13 mouse cellular contexts compared by ENCODE assay signal in the genomic region with DNA sequence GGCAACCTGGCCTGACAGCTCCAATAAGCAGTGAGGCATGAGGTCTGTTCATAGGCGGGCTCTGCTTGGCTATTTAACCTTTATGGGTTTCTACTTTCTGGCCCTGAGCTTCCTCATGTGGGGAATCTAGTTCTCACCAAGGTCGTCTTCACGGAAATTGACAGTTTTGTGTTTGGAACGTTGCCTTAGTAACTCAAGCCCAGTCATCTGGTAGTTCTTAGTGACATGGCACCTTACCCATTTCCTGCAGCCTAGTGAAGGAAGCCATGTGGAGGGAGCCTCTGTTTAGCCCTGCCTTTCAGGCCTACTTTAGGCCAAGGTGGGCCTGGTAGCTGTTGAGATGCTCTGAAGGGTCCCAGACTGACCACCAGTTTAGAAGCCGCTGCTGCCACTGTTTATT.
DNase-seq lines count a peak whose midpoint lies in the region; ATAC-seq and TF ChIP-seq lines count a peak whose summit lies in the region.
"Had no signal": no experiment of that assay in that cellular context is flagged by ENCODE, and none has a peak within 500 bp of the region (broad histone marks: within the 10 kb centered on the region; RNA-seq: fewer than 3 reads in every experiment).

No protein-coding gene starts in this region.

- no peaks in the 10 kb centered on the region for H3K9me3 ChIP-seq in kidney, embryonic 16.5 days (ENCODE audit: low read length)
- H3K9me3 ChIP-seq in intestine, postnatal 0 days (ENCODE audit: control insufficient read depth): no peaks in the 10 kb centered on the region
- H3K9me3 ChIP-seq: embryonic facial prominence, embryonic 12.5 days; heart, embryonic 12.5 days had no signal

- ATAC-seq in kidney, embryonic 16.5 days (ENCODE audit: low FRiP score, low TSS enrichment): no peak
- ATAC-seq in intestine, postnatal 0 days: peak; percentile 36; the same call in 1 of the 2 replicates

- peaks cover 30% of the 10 kb centered on the region for H3K4me1 ChIP-seq in kidney, embryonic 16.5 days (ENCODE audit: insufficient read depth, low read length)
- 0 out of 2 replicates have a peak, but pooled peaks cover 3% of the 10 kb centered on the region for H3K4me1 ChIP-seq in intestine, postnatal 0 days (replicated peaks; ENCODE audit: control insufficient read depth, insufficient read depth, low read length)

- H3K27ac ChIP-seq in kidney, embryonic 16.5 days (ENCODE audit: low read length): 0 out of 2 replicates have a peak overlapping the region, but pooled peaks have one; percentile 45
- H3K27ac ChIP-seq in intestine, postnatal 0 days (ENCODE audit: low read depth, low read length): no peak overlapping the region

- WGBS in kidney, embryonic 16.5 days: 39% methylated on average over 5 of the region's 5 CpGs
- WGBS in intestine, postnatal 0 days: 49% methylated on average over 5 of the region's 5 CpGs

- peak; percentile 17 to 28 for DNase-seq in cerebellum, postnatal 10 days
- no peak for DNase-seq in cerebellum, adult 11-12 months
- no peak for DNase-seq in kidney, adult 18-20 months
- peak; percentile 52 for DNase-seq in Muller cell, postnatal 12 days (ENCODE audit: inconsistent ontology term)
- DNase-seq in right cerebral cortex, postnatal 4 days: no peak
- DNase-seq in spleen, postnatal 36 days (ENCODE audit: low spot score in 2 of 2): no peak
- DNase-seq: lung, adult 2 months; right cerebral cortex, adult 18-20 months; thymus, postnatal 36 days had no signal

- no peaks in the 10 kb centered on the region for H3K27me3 ChIP-seq in kidney, embryonic 16.5 days (ENCODE audit: insufficient read depth, low read length)
- H3K27me3 ChIP-seq in intestine, postnatal 0 days (replicated peaks; ENCODE audit: control insufficient read depth, insufficient read depth, low read length): no peaks in the 10 kb centered on the region
- H3K27me3 ChIP-seq: embryonic facial prominence, embryonic 12.5 days; heart, embryonic 12.5 days had no signal

- H3K4me2 ChIP-seq in kidney, embryonic 16.5 days (replicated peaks; ENCODE audit: low read depth, low read length): no peak overlapping the region
- no peak overlapping the region for H3K4me2 ChIP-seq in intestine, postnatal 0 days (replicated peaks; ENCODE audit: low read depth)
- H3K4me2 ChIP-seq: embryonic facial prominence, embryonic 12.5 days; heart, embryonic 12.5 days had no signal

- no peak overlapping the region for H3K4me3 ChIP-seq in kidney, embryonic 16.5 days (ENCODE audit: low read length)
- no peak overlapping the region for H3K4me3 ChIP-seq in intestine, postnatal 0 days (ENCODE audit: low read depth, low read length)
- H3K4me3 ChIP-seq: embryonic facial prominence, embryonic 12.5 days; heart, embryonic 12.5 days had no signal

- no peak for TF ChIP-seq CTCF in intestine, postnatal 0 days (IDR thresholded peaks at IDR 0.05; ENCODE audit: low read depth)

- no peaks in the 10 kb centered on the region for H3K36me3 ChIP-seq in kidney, embryonic 16.5 days (ENCODE audit: insufficient read depth, low read length)
- H3K36me3 ChIP-seq in intestine, postnatal 0 days (ENCODE audit: control insufficient read depth, insufficient read depth): no peaks in the 10 kb centered on the region
- H3K36me3 ChIP-seq: embryonic facial prominence, embryonic 12.5 days; heart, embryonic 12.5 days had no signal

- H3K9ac ChIP-seq in kidney, embryonic 16.5 days (replicated peaks; ENCODE audit: low read length): no peak overlapping the region
- no peak overlapping the region for H3K9ac ChIP-seq in intestine, postnatal 0 days (ENCODE audit: low read depth, low read length)
- H3K9ac ChIP-seq: embryonic facial prominence, embryonic 12.5 days; heart, embryonic 12.5 days had no signal

Comparison
In these comparisons a context has a peak if more than half of its experiments do, and no peak if none do; other contexts are left out.
1. DNase-seq: peak in cerebellum, postnatal 10 days (2 of 2) and Muller cell, postnatal 12 days (single experiment); none in cerebellum, adult 11-12 months (single experiment), kidney, adult 18-20 months (single experiment), right cerebral cortex, postnatal 4 days (single experiment) and spleen, postnatal 36 days (0 of 2).